Mouse (Mus musculus) MEL (cell line): Measurements from ENCODE around the gene Mrpl45. TPM values are rescaled to one million over a fixed set of nuclear protein-coding genes. Genes with fewer than 3 reads are reported as not detected.

Experiments
- DNase-seq: peaks from one replicate; pipeline ENCODE4 v3.0.0; 2011; ENCODE audit warnings: low read depth, low spot score
- H3K27ac ChIP-seq: 2 replicates; pipeline ENCODE4 v1.5.1; 2012; ENCODE audit warnings: low read depth, mild to moderate bottlenecking, control low read depth, low read length, moderate library complexity; ENCODE audit not compliant: control insufficient read depth
- H3K27me3 ChIP-seq, 2 experiments: fragments of 150-350 bp in 1 of 2; sonication (generic) in 1 of 2; 2 replicates each; pipeline ENCODE4 v1.6.1; 2012; ENCODE audit warnings: low read length in 2 of 2, mild to moderate bottlenecking in 2 of 2, improper control_type of control experiment in 1 of 2, moderate library complexity in 1 of 2; ENCODE audit not compliant: insufficient read depth in 2 of 2, control insufficient read depth in 1 of 2
- H3K36me3 ChIP-seq, 2 experiments: 2 replicates each; pipeline ENCODE4 v1.6.1; 2012 to 2014; ENCODE audit warnings: low read length in 2 of 2, improper control_type of control experiment in 1 of 2, inconsistent platforms in 1 of 2, mild to moderate bottlenecking in 1 of 2; ENCODE audit not compliant: insufficient read depth in 2 of 2, control insufficient read depth in 1 of 2
- H3K4me1 ChIP-seq, 2 experiments: fragments of 150-350 bp in 1 of 2; sonication (generic) in 1 of 2; 2 replicates each; pipeline ENCODE4 v1.6.1; 2012; ENCODE audit warnings: low read length in 2 of 2, improper control_type of control experiment in 1 of 2, mild to moderate bottlenecking in 1 of 2; ENCODE audit not compliant: insufficient read depth in 2 of 2, control insufficient read depth in 1 of 2
- H3K4me3 ChIP-seq, 2 experiments: fragments of 150-350 bp in 1 of 2; sonication (generic) in 1 of 2; 2 replicates each; pipeline ENCODE4 v1.5.1; 2012; ENCODE audit warnings: low read depth in 2 of 2, low read length in 2 of 2, mild to moderate bottlenecking in 2 of 2, moderate library complexity in 2 of 2, control low read depth in 1 of 2, improper control_type of control experiment in 1 of 2; ENCODE audit not compliant: control insufficient read depth in 1 of 2, insufficient read depth in 1 of 2
- H3K79me2 ChIP-seq: 2 replicates; pipeline ENCODE4 v1.6.1; 2012; ENCODE audit warnings: mild to moderate bottlenecking, low read length, moderate library complexity; ENCODE audit not compliant: control insufficient read depth, poor library complexity, insufficient read depth
- H3K9ac ChIP-seq: 2 replicates; pipeline ENCODE4 v1.6.1; 2012; ENCODE audit warnings: low read depth, mild to moderate bottlenecking, control low read depth, low read length, moderate library complexity; ENCODE audit not compliant: control insufficient read depth, poor library complexity, severe bottlenecking
- H3K9me3 ChIP-seq: fragments of 150-350 bp; sonication (generic); replicated peaks from 2 replicates; pipeline ENCODE4 v1.6.1; 2012; ENCODE audit warnings: mild to moderate bottlenecking, low read length, improper control_type of control experiment, moderate library complexity; ENCODE audit not compliant: insufficient read depth
- CHD1 ChIP-seq: IDR thresholded peaks from 2 replicates; pipeline ENCODE4 v1.6.1; 2012; ENCODE audit warnings: low read depth, mild to moderate bottlenecking, inconsistent platforms, low read length, improper control_type of control experiment
- CHD2 ChIP-seq: IDR thresholded peaks from 2 replicates; pipeline ENCODE4 v1.6.1; 2011; ENCODE audit warnings: low read length, improper control_type of control experiment
- CTCF ChIP-seq, 3 experiments: IDR thresholded peaks in 2 of 3; conservative IDR thresholded peaks in 1 of 3; 2 replicates each; pipeline ENCODE4 v1.5.1; 2011 to 2012; ENCODE audit warnings: low read length in 3 of 3, low read depth in 2 of 3, mild to moderate bottlenecking in 2 of 3, improper control_type of control experiment in 1 of 3, inconsistent platforms in 1 of 3, mixed read lengths in 1 of 3, moderate library complexity in 1 of 3; ENCODE audit not compliant: control insufficient read depth in 1 of 3, insufficient read depth in 1 of 3, poor library complexity in 1 of 3, severe bottlenecking in 1 of 3
- ELF1 ChIP-seq: IDR thresholded peaks from 2 replicates; pipeline ENCODE4 v1.6.1; 2014; ENCODE audit warnings: low read depth, mild to moderate bottlenecking, inconsistent platforms, low read length, improper control_type of control experiment, moderate library complexity
- EP300 ChIP-seq, 2 experiments: IDR thresholded peaks; 2 replicates each; pipeline ENCODE4 v1.6.1; 2011; ENCODE audit warnings: improper control_type of control experiment in 2 of 2, low read length in 2 of 2, low read depth in 1 of 2, mild to moderate bottlenecking in 1 of 2
- GABPA ChIP-seq: IDR thresholded peaks from 2 replicates; pipeline ENCODE4 v1.6.1; 2012; ENCODE audit warnings: low read depth, mild to moderate bottlenecking, inconsistent platforms, low read length, improper control_type of control experiment, moderate library complexity
- GATA1 ChIP-seq: IDR thresholded peaks from 2 replicates; pipeline ENCODE4 v1.6.1; 2011; ENCODE audit warnings: low read depth, low read length, improper control_type of control experiment
- HCFC1 ChIP-seq: IDR thresholded peaks from 2 replicates; pipeline ENCODE4 v1.6.1; 2012; ENCODE audit warnings: low read depth, mild to moderate bottlenecking, inconsistent platforms, low read length, improper control_type of control experiment, moderate library complexity
- JUND ChIP-seq: IDR thresholded peaks from 2 replicates; pipeline ENCODE4 v1.6.1; 2011; ENCODE audit warnings: low read depth, mild to moderate bottlenecking, improper control_type of control experiment, low read length
- MAX ChIP-seq: IDR thresholded peaks from 2 replicates; pipeline ENCODE4 v1.6.1; 2011; ENCODE audit warnings: low read length, improper control_type of control experiment
- MAZ ChIP-seq: IDR thresholded peaks from 2 replicates; pipeline ENCODE4 v1.6.1; 2012; ENCODE audit warnings: low read depth, mild to moderate bottlenecking, inconsistent platforms, low read length, improper control_type of control experiment
- MEF2A ChIP-seq: IDR thresholded peaks from 2 replicates; pipeline ENCODE4 v1.6.1; 2014; ENCODE audit warnings: low read depth, mild to moderate bottlenecking, inconsistent platforms, low read length, improper control_type of control experiment; ENCODE audit not compliant: poor library complexity, insufficient replicate concordance, severe bottlenecking; ENCODE audit errors: extremely low read depth
- MXI1 ChIP-seq: IDR thresholded peaks from 2 replicates; pipeline ENCODE4 v1.6.1; 2011; ENCODE audit warnings: mild to moderate bottlenecking, low read depth, low read length, improper control_type of control experiment
- MYB ChIP-seq: IDR thresholded peaks from 2 replicates; pipeline ENCODE4 v1.6.1; 2011; ENCODE audit warnings: mild to moderate bottlenecking, low read depth, low read length, improper control_type of control experiment
- MYC ChIP-seq: IDR thresholded peaks from 2 replicates; pipeline ENCODE4 v1.6.1; 2011; ENCODE audit warnings: low read depth, mild to moderate bottlenecking, low read length, improper control_type of control experiment, moderate library complexity
- POLR2A ChIP-seq, 2 experiments: IDR thresholded peaks; 2 replicates each; pipeline ENCODE4 v1.6.1; 2011 to 2012; ENCODE audit warnings: low read length in 2 of 2, mild to moderate bottlenecking in 2 of 2, control low read depth in 1 of 2, improper control_type of control experiment in 1 of 2, low read depth in 1 of 2, moderate library complexity in 1 of 2; ENCODE audit not compliant: control insufficient read depth in 1 of 2, insufficient read depth in 1 of 2, poor library complexity in 1 of 2
- POLR2AphosphoS5 ChIP-seq: IDR thresholded peaks from 2 replicates; pipeline ENCODE4 v1.6.1; 2012; ENCODE audit warnings: low read depth, borderline replicate concordance, mild to moderate bottlenecking, inconsistent platforms, low read length, moderate library complexity, mixed read lengths
- RAD21 ChIP-seq: IDR thresholded peaks from 2 replicates; pipeline ENCODE4 v1.6.1; 2011; ENCODE audit warnings: mild to moderate bottlenecking, low read depth, low read length, improper control_type of control experiment
- RCOR1 ChIP-seq: IDR thresholded peaks from 2 replicates; pipeline ENCODE4 v1.6.1; 2012; ENCODE audit warnings: low read depth, mild to moderate bottlenecking, inconsistent platforms, low read length, improper control_type of control experiment
- SIN3A ChIP-seq: IDR thresholded peaks from 2 replicates; pipeline ENCODE4 v1.6.1; 2012; ENCODE audit warnings: low read length, improper control_type of control experiment, inconsistent platforms
- TCF12 ChIP-seq: IDR thresholded peaks from 2 replicates; pipeline ENCODE4 v1.6.1; 2014; ENCODE audit warnings: low read depth, mild to moderate bottlenecking, inconsistent platforms, low read length, improper control_type of control experiment, moderate library complexity
- ZKSCAN1 ChIP-seq: IDR thresholded peaks from 2 replicates; pipeline ENCODE4 v1.6.1; 2012; ENCODE audit warnings: low read depth, mild to moderate bottlenecking, inconsistent platforms, low read length, improper control_type of control experiment, moderate library complexity
- polyA plus RNA-seq, 2 experiments: library from polyadenylated mRNA; stranded (reverse) in 1 of 2; unstranded in 1 of 2; fragments of >175 nt in 1 of 2; fragments of >200 nt in 1 of 2; gene quantifications; 2 replicates each; pipeline versions ENCODE4 v1.2.1 to v1.2.4; 2012; ENCODE audit warnings: low replicate concordance in 2 of 2, low read depth in 1 of 2; ENCODE audit not compliant: insufficient read length in 2 of 2, insufficient read depth in 1 of 2, missing spikeins in 1 of 2
- total RNA-seq: library from RNA; depleted of rRNA; stranded (reverse); fragments of 300-350 nt; gene quantifications from 2 replicates; pipeline ENCODE4 v1.2.3, GENCODE M21; 2012

The Mrpl45 gene
- total and polyA plus RNA-seq, 3 experiments, result 65.0 to 72.7 TPM; not detected in 1

DNA sequence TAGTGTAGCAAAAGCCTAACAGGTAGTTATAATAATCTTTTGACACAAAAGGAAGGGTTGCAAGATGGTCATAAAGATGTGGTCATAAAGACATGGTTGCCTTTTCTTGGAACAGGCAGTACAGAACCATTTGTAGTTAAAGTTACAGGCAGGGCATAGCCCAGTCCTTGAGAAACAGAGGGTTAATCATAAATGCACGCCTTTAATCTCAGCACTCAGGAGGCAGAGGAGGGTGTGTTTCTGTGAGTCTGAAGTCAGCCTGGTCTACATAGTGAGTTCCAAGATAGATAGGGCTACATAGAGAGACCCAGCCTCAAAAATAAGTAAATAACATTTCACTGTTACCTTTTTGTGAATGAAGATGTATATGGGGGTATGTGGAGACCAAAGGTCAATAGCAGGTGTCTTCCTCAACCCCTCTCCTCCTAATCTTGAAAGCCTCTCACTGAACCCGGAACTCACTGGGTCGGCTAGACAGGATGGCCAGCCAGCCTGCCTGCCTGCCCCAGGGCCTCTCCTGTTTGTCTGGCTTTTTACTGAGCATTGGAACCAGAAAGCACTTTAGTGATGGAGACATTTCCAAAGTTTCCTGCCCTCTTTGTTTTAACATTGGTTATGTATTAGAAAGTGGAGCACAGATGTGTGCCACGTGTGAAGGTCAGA, 37.5 kb downstream of the Mrpl45 start:
- Histone ChIP-seq H3K9me3 (no peaks in the 10 kb centered on the region), H3K9ac (no peak overlapping the region), H3K36me3 (peaks cover 0 to 12% of the 10 kb centered on the region in 2 experiments; a peak in 2 of 4 replicates), H3K27me3 (no peaks in the 10 kb centered on the region), H3K4me3 (no peak overlapping the region), H3K27ac (no peak overlapping the region), H3K4me1 (peaks cover 10 to 17% of the 10 kb centered on the region in 2 experiments), H3K79me2 (no peaks in the 10 kb centered on the region)
- TF ChIP-seq POLR2A (IDR thresholded peaks at IDR 0.05; ENCODE audit: control insufficient read depth in 1 of 2, insufficient read depth in 1 of 2, low read depth in 1 of 2, low read length in 2 of 2, poor library complexity in 1 of 2) (no peak), GABPA (no peak), HCFC1 (no peak), MYB (no peak), MEF2A (no peak), MAX (no peak), RCOR1 (no peak), POLR2AphosphoS5 (no peak), JUND (no peak), ELF1 (no peak), SIN3A (no peak), RAD21 (no peak), TCF12 (no peak), CHD1 (no peak), MYC (no peak), GATA1 (no peak), ZKSCAN1 (no peak)
- DNase-seq, result no peak

DNA sequence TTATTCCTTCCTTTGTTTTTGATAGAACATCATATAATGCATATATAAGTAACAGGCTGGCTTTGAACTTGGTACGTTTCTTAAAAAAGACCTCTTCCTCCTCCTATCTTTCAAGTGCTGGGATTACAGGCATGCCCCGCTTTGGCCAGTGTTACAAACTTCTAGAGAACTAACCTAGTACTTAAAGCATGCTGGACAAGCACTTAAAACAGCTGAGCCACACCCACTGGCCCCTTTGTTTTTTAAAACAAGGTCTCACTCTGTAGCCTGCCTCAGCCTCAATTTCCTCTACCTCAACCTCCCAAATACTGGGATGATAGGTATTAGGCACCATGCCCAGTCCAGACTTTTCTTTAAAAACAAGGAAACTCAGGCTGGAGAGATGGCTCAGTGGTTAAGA, 39.1 kb downstream of the Mrpl45 start:
- DNase-seq, result no peak
- no peaks in the 10 kb centered on the region for H3K9me3 ChIP-seq
- no peak overlapping the region for H3K9ac ChIP-seq
- no peaks in the 10 kb centered on the region for H3K27me3 ChIP-seq
- H3K4me1 ChIP-seq, result peaks cover 10 to 13% of the 10 kb centered on the region in 2 experiments
- H3K79me2 ChIP-seq, result no peaks in the 10 kb centered on the region
- peaks cover 0 to 10% of the 10 kb centered on the region in 2 experiments; a peak in 2 of 4 replicates for H3K36me3 ChIP-seq
- H3K4me3 ChIP-seq, result no peak overlapping the region
- TF ChIP-seq MXI1 (no peak), RAD21 (no peak), CTCF (IDR thresholded peaks at IDR 0.05 in 2 of 3, conservative IDR thresholded peaks at IDR 0.05 in 1 of 3; ENCODE audit: control insufficient read depth in 1 of 3, insufficient read depth in 1 of 3, low read depth in 2 of 3, low read length in 3 of 3, poor library complexity in 1 of 3, severe bottlenecking in 1 of 3) (no peak), MYC (no peak), EP300 (IDR thresholded peaks at IDR 0.05; ENCODE audit: low read depth in 1 of 2, low read length in 2 of 2) (no peak), GABPA (no peak), TCF12 (no peak), MAZ (no peak), CHD2 (no peak)
- H3K27ac ChIP-seq, result no peak overlapping the region
